Mouse (Mus musculus): ENCODE results near the gene Tpk1. TPM values are rescaled to one million over a fixed set of nuclear protein-coding genes. Genes with fewer than 3 reads are reported as not detected.

Gene Tpk1
- polyA plus RNA-seq, 1 experiment: 2.4 TPM

- Histone ChIP-seq H3K4me3 (replicated peaks; ENCODE audit: control insufficient read depth, low read depth, low read length) (no peak overlapping the region), H3K27ac (ENCODE audit: control insufficient read depth, insufficient read depth, low read depth, low read length, poor library complexity) (no peak overlapping the region), H3K4me1 (ENCODE audit: control insufficient read depth, insufficient read depth, low read length) (no peaks in the 10 kb centered on the region)
- 87% methylated on average over 2 of the region's 2 CpGs for WGBS
- TF ChIP-seq POLR2A (IDR thresholded peaks at IDR 0.05; ENCODE audit: borderline replicate concordance, control insufficient read depth, low read depth, low read length): no peak
- TF ChIP-seq CTCF (IDR thresholded peaks at IDR 0.05; ENCODE audit: control insufficient read depth, insufficient read depth, low read length): no peak
Observed at GRCm38 (mm10) chr6:43581809-43582208, 84.3 kb downstream of the Tpk1 start.

GRCm38 (mm10) chr6:43567885-43568284, 98.2 kb downstream of the Tpk1 start:
- H3K4me3 ChIP-seq (replicated peaks; ENCODE audit: control insufficient read depth, low read depth, low read length): no peak overlapping the region
- no peak overlapping the region for H3K27ac ChIP-seq (ENCODE audit: control insufficient read depth, insufficient read depth, low read depth, low read length, poor library complexity)
- no peaks in the 10 kb centered on the region for H3K4me1 ChIP-seq (ENCODE audit: control insufficient read depth, insufficient read depth, low read length)
- WGBS: 90% methylated on average over 1 of the region's 1 CpGs
- TF ChIP-seq POLR2A (IDR thresholded peaks at IDR 0.05; ENCODE audit: borderline replicate concordance, control insufficient read depth, low read depth, low read length) (no peak), CTCF (IDR thresholded peaks at IDR 0.05; ENCODE audit: control insufficient read depth, insufficient read depth, low read length) (no peak)

GRCm38 (mm10) chr6:43562474-43562873, 103.6 kb downstream of the Tpk1 start:
- WGBS: 81% methylated on average over 4 of the region's 4 CpGs
- Histone ChIP-seq H3K27ac (ENCODE audit: control insufficient read depth, insufficient read depth, low read depth, low read length, poor library complexity) (no peak overlapping the region), H3K4me3 (replicated peaks; ENCODE audit: control insufficient read depth, low read depth, low read length) (no peak overlapping the region), H3K4me1 (ENCODE audit: control insufficient read depth, insufficient read depth, low read length) (no peaks in the 10 kb centered on the region)
- TF ChIP-seq CTCF (IDR thresholded peaks at IDR 0.05; ENCODE audit: control insufficient read depth, insufficient read depth, low read length) (no peak), POLR2A (IDR thresholded peaks at IDR 0.05; ENCODE audit: borderline replicate concordance, control insufficient read depth, low read depth, low read length) (no peak)

DNA sequence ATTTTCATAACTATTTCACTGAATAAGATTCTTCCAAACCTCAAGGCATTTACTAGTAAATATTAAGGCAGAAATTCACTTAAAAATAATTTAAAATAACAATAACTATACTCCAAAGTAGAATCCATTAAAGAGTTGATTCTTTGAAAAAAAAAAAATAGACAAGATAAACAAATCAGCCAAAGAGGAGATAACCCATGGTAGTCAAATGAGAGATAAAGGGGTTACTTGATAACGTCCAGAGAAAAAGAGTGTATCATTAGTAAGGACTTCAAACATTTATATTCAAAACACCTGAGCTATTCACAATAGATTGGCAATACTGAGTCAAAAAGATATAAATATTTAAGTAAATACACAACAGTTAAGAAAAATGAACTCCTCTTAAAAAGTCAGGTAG, 114.7 kb downstream of the Tpk1 start:
- no peak overlapping the region for H3K4me3 ChIP-seq (replicated peaks; ENCODE audit: control insufficient read depth, low read depth, low read length)
- no peak overlapping the region for H3K27ac ChIP-seq (ENCODE audit: control insufficient read depth, insufficient read depth, low read depth, low read length, poor library complexity)
- no peaks in the 10 kb centered on the region for H3K4me1 ChIP-seq (ENCODE audit: control insufficient read depth, insufficient read depth, low read length)
- TF ChIP-seq POLR2A (IDR thresholded peaks at IDR 0.05; ENCODE audit: borderline replicate concordance, control insufficient read depth, low read depth, low read length): no peak
- no peak for TF ChIP-seq CTCF (IDR thresholded peaks at IDR 0.05; ENCODE audit: control insufficient read depth, insufficient read depth, low read length)
- WGBS: 78% methylated on average over 1 of the region's 1 CpGs

GRCm38 (mm10) chr6:43546537-43546936, 119.5 kb downstream of the Tpk1 start:
- WGBS: 84% methylated on average over 1 of the region's 1 CpGs
- TF ChIP-seq POLR2A (IDR thresholded peaks at IDR 0.05; ENCODE audit: borderline replicate concordance, control insufficient read depth, low read depth, low read length): no peak
- no peak for TF ChIP-seq CTCF (IDR thresholded peaks at IDR 0.05; ENCODE audit: control insufficient read depth, insufficient read depth, low read length)
- Histone ChIP-seq H3K4me3 (replicated peaks; ENCODE audit: control insufficient read depth, low read depth, low read length) (no peak overlapping the region), H3K27ac (ENCODE audit: control insufficient read depth, insufficient read depth, low read depth, low read length, poor library complexity) (no peak overlapping the region), H3K4me1 (ENCODE audit: control insufficient read depth, insufficient read depth, low read length) (no peaks in the 10 kb centered on the region)

GRCm38 (mm10) chr6:43537252-43537870, 128.7 kb downstream of the Tpk1 start:
- 82% methylated on average over 2 of the region's 2 CpGs for WGBS
- Histone ChIP-seq H3K4me3 (replicated peaks; ENCODE audit: control insufficient read depth, low read depth, low read length) (no peak overlapping the region), H3K27ac (ENCODE audit: control insufficient read depth, insufficient read depth, low read depth, low read length, poor library complexity) (no peak overlapping the region), H3K4me1 (ENCODE audit: control insufficient read depth, insufficient read depth, low read length) (no peaks in the 10 kb centered on the region)
- TF ChIP-seq CTCF (IDR thresholded peaks at IDR 0.05; ENCODE audit: control insufficient read depth, insufficient read depth, low read length) (no peak), POLR2A (IDR thresholded peaks at IDR 0.05; ENCODE audit: borderline replicate concordance, control insufficient read depth, low read depth, low read length) (no peak)

DNA sequence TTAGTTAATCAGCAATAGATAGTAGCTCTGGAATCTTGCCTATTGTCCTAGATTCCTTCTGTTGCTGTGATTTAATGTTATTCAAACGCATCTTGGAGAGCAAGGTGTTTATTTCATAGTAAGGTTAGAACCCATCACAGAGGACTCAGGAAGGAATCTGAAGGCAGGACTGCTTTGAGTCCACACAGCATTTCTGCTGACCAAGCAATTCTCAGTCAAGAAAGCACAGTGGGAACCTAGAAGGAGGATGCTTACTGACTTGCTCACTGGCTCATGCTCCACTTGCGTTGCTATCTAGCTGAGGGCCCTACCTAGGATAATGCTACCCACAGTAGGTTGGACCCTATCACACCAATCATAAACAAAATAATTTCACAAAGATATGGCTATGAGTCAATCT, 130.6 kb downstream of the Tpk1 start:
- TF ChIP-seq CTCF (IDR thresholded peaks at IDR 0.05; ENCODE audit: control insufficient read depth, insufficient read depth, low read length) (no peak), POLR2A (IDR thresholded peaks at IDR 0.05; ENCODE audit: borderline replicate concordance, control insufficient read depth, low read depth, low read length) (no peak)
- H3K4me1 ChIP-seq (ENCODE audit: control insufficient read depth, insufficient read depth, low read length): no peaks in the 10 kb centered on the region
- no peak overlapping the region for H3K4me3 ChIP-seq (replicated peaks; ENCODE audit: control insufficient read depth, low read depth, low read length)
- whole genome bisulfite sequencing: 89% methylated on average over 2 of the region's 2 CpGs
- H3K27ac ChIP-seq (ENCODE audit: control insufficient read depth, insufficient read depth, low read depth, low read length, poor library complexity): no peak overlapping the region

DNA sequence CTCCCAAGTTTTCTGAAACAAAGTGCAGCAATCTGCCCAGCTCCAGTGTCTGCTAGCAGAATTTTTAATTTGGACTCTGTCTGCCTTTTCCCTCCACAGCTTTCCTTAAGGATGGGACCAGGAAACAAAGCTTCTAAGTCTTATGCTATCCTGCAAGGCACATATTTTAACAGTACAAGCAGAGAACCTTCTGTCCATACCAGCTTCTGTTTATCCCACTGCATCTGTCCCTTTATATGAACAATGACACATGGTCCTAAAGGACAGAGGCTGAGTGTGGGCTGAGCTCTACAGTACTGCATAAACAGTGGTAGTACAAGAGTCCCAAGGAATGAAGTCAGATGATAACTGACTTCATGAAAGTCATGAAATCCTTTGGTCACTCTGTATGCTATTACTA, 132.8 kb downstream of the Tpk1 start:
- TF ChIP-seq CTCF (IDR thresholded peaks at IDR 0.05; ENCODE audit: control insufficient read depth, insufficient read depth, low read length): no peak
- no peak for TF ChIP-seq POLR2A (IDR thresholded peaks at IDR 0.05; ENCODE audit: borderline replicate concordance, control insufficient read depth, low read depth, low read length)
- H3K27ac ChIP-seq (ENCODE audit: control insufficient read depth, insufficient read depth, low read depth, low read length, poor library complexity): no peak overlapping the region

GRCm38 (mm10) chr6:43532822-43533221, 133.3 kb downstream of the Tpk1 start:
- WGBS: 88% methylated on average over 3 of the region's 3 CpGs
- no peaks in the 10 kb centered on the region for H3K4me1 ChIP-seq (ENCODE audit: control insufficient read depth, insufficient read depth, low read length)
- H3K4me3 ChIP-seq (replicated peaks; ENCODE audit: control insufficient read depth, low read depth, low read length): no peak overlapping the region
- TF ChIP-seq POLR2A (IDR thresholded peaks at IDR 0.05; ENCODE audit: borderline replicate concordance, control insufficient read depth, low read depth, low read length) (no peak), CTCF (IDR thresholded peaks at IDR 0.05; ENCODE audit: control insufficient read depth, insufficient read depth, low read length) (no peak)
- H3K27ac ChIP-seq (ENCODE audit: control insufficient read depth, insufficient read depth, low read depth, low read length, poor library complexity): no peak overlapping the region

More for the DNA sequence above, 132.8 kb downstream of the Tpk1 start:
- Histone ChIP-seq H3K4me1 (ENCODE audit: control insufficient read depth, insufficient read depth, low read length) (no peaks in the 10 kb centered on the region), H3K4me3 (replicated peaks; ENCODE audit: control insufficient read depth, low read depth, low read length) (no peak overlapping the region)
